Mouse (Mus musculus) intestine, postnatal 0 days (tissue): ENCODE measurements around the gene Cd207. TPM values are rescaled to one million over a fixed set of nuclear protein-coding genes. Genes with fewer than 3 reads are reported as not detected.
"Not testable (repeated sequence)": the region's sequence is repeated elsewhere in the genome, so short reads cannot be mapped to it uniquely, and the experiment has no call there.

Experiments
- ATAC-seq: fragments of 200-750 bp; cut with Nextera tagmentation; 2 replicates; pipeline ENCODE4 v1.8.0; 2017; ENCODE audit warnings: mild to moderate bottlenecking, moderate TSS enrichment, moderate library complexity
- H3K27ac ChIP-seq: fragments of 300-500 bp; sonication (generic); 2 replicates; pipeline ENCODE4 v1.5.1; 2014; ENCODE audit warnings: mild to moderate bottlenecking, low read depth, low read length, moderate library complexity
- H3K27me3 ChIP-seq: fragments of 300-500 bp; sonication (generic); replicated peaks from 2 replicates; pipeline ENCODE4 v1.6.1; 2014; ENCODE audit warnings: low read length, mixed read lengths; ENCODE audit not compliant: control insufficient read depth, insufficient read depth
- H3K36me3 ChIP-seq: fragments of 300-500 bp; sonication (generic); 2 replicates; pipeline ENCODE4 v1.6.1; 2014; ENCODE audit warnings: mild to moderate bottlenecking, moderate library complexity; ENCODE audit not compliant: control insufficient read depth, insufficient read depth
- H3K4me1 ChIP-seq: fragments of 300-500 bp; sonication (generic); replicated peaks from 2 replicates; pipeline ENCODE4 v1.6.1; 2014; ENCODE audit warnings: antibody characterized with exemption, low read length, mixed read lengths; ENCODE audit not compliant: control insufficient read depth, insufficient read depth
- H3K4me2 ChIP-seq: fragments of 300-500 bp; sonication (generic); replicated peaks from 2 replicates; pipeline ENCODE4 v1.6.1; 2014; ENCODE audit warnings: low read depth, mild to moderate bottlenecking, moderate library complexity
- H3K4me3 ChIP-seq: fragments of 300-500 bp; sonication (generic); 2 replicates; pipeline ENCODE4 v1.5.1; 2014; ENCODE audit warnings: low read depth, low read length
- H3K9ac ChIP-seq: fragments of 300-500 bp; sonication (generic); 2 replicates; pipeline ENCODE4 v1.6.1; 2014; ENCODE audit warnings: mild to moderate bottlenecking, low read depth, low read length
- H3K9me3 ChIP-seq: fragments of 300-500 bp; sonication (generic); 2 replicates; pipeline ENCODE4 v1.6.1; 2016; ENCODE audit warnings: mixed run types; ENCODE audit not compliant: control insufficient read depth
- CTCF ChIP-seq: sonication (generic); IDR thresholded peaks from 2 replicates; pipeline ENCODE4 v1.5.1; 2016; ENCODE audit warnings: low read depth, mild to moderate bottlenecking, control low read depth, antibody characterized with exemption, moderate library complexity
- WGBS: fragments of 180-500 bp; shearing (Covaris S2); extraction: QIAGEN DNeasy Blood & Tissue Kit; methylation state at CpG from one replicate; pipeline ENCODE4 v1.1.7; 2014; 5-methylcytosine and 5-hydroxymethylcytosine counted together
- polyA plus RNA-seq: library from polyadenylated mRNA; unstranded; fragments of >200 nt; fragmentation: Nextera tagmentation; extraction: Ambion mirVana; gene quantifications from 2 replicates; pipeline ENCODE4 v1.2.1, GENCODE M21; 2015

Gene Cd207
- polyA plus RNA-seq, 1 experiment from 2014 or later = not detected

DNA sequence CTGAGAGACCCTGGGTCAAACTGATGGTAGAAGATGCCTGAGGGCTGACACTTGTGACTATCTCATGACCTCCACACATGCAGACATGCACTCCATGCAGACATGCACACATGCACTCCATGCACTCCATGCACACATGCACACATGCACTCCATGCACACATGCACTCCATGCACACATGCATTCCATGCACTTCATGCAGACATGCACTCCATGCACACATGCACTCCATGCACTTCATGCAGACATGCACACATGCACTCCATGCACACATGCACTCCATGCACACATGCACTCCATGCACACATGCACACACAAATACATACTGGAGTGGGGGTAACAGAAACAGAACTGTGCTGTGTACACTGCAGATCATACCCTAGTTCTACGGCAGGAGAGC is 42.3 kb downstream of the Cd207 start:
- no peak overlapping the region for H3K4me3 ChIP-seq
- no peaks in the 10 kb centered on the region for H3K9me3 ChIP-seq
- H3K4me2 ChIP-seq = no peak overlapping the region
- TF ChIP-seq CTCF = no peak
- H3K4me1 ChIP-seq = no peaks in the 10 kb centered on the region
- no peak overlapping the region for H3K9ac ChIP-seq
- no peaks in the 10 kb centered on the region for H3K27me3 ChIP-seq
- 67% methylated on average over 1 of the region's 1 CpGs for WGBS
- no peaks in the 10 kb centered on the region for H3K36me3 ChIP-seq
- no peak overlapping the region for H3K27ac ChIP-seq
- ATAC-seq = no peak

DNA sequence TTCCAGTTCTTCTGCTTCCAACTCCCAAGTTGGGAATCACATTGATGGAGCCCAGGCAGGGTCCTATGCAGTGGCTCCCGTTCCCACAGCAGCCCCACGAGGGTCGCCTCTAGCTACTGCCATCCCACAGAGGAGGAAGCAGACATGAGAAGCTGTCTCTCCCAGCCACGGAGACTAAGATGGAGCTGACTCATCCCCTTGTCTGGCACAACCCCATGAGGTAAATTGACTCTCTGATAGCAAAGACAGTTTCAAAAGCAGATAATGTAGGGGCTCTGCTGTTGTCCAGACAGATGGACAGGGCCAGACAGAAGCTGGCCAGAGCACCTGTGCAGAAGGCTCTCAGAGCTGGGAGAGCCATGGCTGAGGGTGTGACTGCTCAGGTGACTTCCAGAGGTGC is 43.0 kb downstream of the Cd207 start:
- H3K27ac ChIP-seq, ATAC-seq, H3K36me3 ChIP-seq, H3K4me3 ChIP-seq, H3K27me3 ChIP-seq, H3K4me2 ChIP-seq, H3K9ac ChIP-seq, H3K9me3 ChIP-seq, H3K4me1 ChIP-seq: not testable (repeated sequence)
- WGBS = 58% methylated on average over 4 of the region's 4 CpGs

DNA sequence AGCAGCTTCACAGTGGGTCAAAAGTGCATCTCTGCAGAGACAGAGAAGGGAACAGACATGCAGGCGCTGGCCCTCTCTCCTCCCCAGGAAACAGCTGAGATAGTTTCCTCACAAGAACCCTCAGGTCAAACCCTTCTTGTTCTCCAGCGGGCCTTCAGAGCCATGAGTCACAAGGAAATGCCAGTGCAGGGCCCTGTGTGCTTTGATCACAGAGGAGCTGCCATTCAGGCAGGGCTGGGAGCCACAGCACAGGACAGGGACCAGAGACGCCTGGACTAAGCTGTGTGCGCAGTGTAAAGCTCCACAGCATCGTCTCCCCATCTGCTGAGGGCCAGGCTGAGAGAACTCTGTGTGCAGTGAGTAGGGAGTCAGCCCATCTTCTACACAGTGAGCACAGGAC is 43.6 kb downstream of the Cd207 start:
- WGBS = 38% methylated on average over 5 of the region's 5 CpGs
- H3K9ac ChIP-seq, ATAC-seq: not testable (repeated sequence)

DNA sequence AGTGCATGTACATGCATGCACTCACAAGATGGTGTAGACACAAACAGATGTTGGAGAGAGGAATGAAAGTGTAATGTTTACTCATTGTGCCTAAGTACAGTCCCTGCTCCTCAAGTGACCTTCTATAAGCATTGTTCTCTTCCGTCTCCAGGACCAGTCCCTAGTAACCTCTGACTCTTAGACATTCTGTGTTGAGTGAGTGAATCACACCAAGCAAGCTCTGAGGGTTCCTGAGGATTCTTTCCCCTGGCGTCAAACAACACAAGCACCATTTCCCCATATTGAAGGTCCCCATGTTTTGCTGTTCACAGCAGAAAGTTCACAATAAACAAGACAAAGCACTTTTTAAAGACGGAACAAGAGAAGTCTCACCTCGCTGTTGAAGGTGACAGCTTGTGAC is 45.8 kb downstream of the Cd207 start:
- no peaks in the 10 kb centered on the region for H3K9me3 ChIP-seq
- H3K9ac ChIP-seq = no peak overlapping the region
- H3K36me3 ChIP-seq = no peaks in the 10 kb centered on the region
- no peak overlapping the region for H3K27ac ChIP-seq
- no peak for ATAC-seq
- no peak for TF ChIP-seq CTCF
- no peak overlapping the region for H3K4me3 ChIP-seq
- H3K4me1 ChIP-seq = no peaks in the 10 kb centered on the region
- no peaks in the 10 kb centered on the region for H3K27me3 ChIP-seq
- 80% methylated on average over 4 of the region's 4 CpGs for WGBS
- no peak overlapping the region for H3K4me2 ChIP-seq

More for the DNA sequence above, 43.6 kb downstream of the Cd207 start:
- H3K4me2 ChIP-seq, H3K36me3 ChIP-seq, H3K4me3 ChIP-seq, H3K9me3 ChIP-seq, H3K4me1 ChIP-seq, H3K27ac ChIP-seq, H3K27me3 ChIP-seq: not testable (repeated sequence)

DNA sequence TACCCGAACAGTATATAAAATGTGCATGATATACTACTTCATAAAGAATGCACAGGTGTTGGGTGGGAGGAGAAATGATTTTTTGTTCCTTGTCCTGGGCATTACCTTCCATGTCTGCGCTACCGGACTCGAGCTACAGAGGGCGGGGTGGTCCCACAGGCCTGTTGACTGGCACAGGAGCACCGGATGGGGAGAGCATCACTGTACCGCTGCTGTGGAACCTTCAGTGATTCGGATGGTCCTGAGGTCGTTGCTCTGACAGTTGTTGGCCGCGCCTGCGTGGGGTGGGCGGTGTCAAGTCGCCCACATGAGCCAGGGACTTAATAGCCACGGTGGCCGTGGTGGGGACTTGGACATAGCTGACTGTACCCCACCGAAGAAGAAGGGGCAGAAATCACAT is 50.9 kb downstream of the Cd207 start:
- Histone ChIP-seq H3K4me1 (no peaks in the 10 kb centered on the region), H3K4me3 (no peak overlapping the region), H3K27me3 (no peaks in the 10 kb centered on the region), H3K4me2 (no peak overlapping the region), H3K36me3 (no peaks in the 10 kb centered on the region), H3K9ac (no peak overlapping the region), H3K27ac (no peak overlapping the region), H3K9me3 (no peaks in the 10 kb centered on the region)
- no peak for TF ChIP-seq CTCF
- ATAC-seq = no peak
- 69% methylated on average over 17 of the region's 17 CpGs for WGBS

Other genes starting within 250 kb of the Cd207 start
- 28.1 and 34.3 TPM in 2 replicates for gene Tet3, start 218.8 kb downstream of the Cd207 start, polyA plus RNA-seq
- 30.9 and 33.7 TPM in 2 replicates for gene Dguok, start 170.9 kb downstream of the Cd207 start, polyA plus RNA-seq
- gene Actg2, start 141.6 kb downstream of the Cd207 start, polyA plus RNA-seq = 2,265 and 2,375 TPM in 2 replicates
- gene Stambp, start 105.1 kb downstream of the Cd207 start, polyA plus RNA-seq = 24.9 and 28.1 TPM in 2 replicates
- 4.5 and 5.3 TPM in 2 replicates for gene Clec4f, start 21.7 kb downstream of the Cd207 start, polyA plus RNA-seq
- gene Vax2, start 33.4 kb upstream of the Cd207 start, polyA plus RNA-seq = not detected in 2 replicates
- gene Atp6v1b1, start 65.1 kb upstream of the Cd207 start, polyA plus RNA-seq = not detected in 2 replicates
- gene Ankrd53, start 84.8 kb upstream of the Cd207 start, polyA plus RNA-seq = not detected in 2 replicates
- 107 and 111 TPM in 2 replicates for gene Tex261, start 98.0 kb upstream of the Cd207 start, polyA plus RNA-seq
- 116 and 134 TPM in 2 replicates for gene Nagk, start 117.1 kb upstream of the Cd207 start, polyA plus RNA-seq
- 5.6 and 6.0 TPM in 2 replicates for gene Paip2b, start 153.9 kb upstream of the Cd207 start, polyA plus RNA-seq
- gene Zfp638, start 189.3 kb upstream of the Cd207 start, polyA plus RNA-seq = 21.5 and 24.3 TPM in 2 replicates